Mouse (Mus musculus) ES-Bruce4 (cell line): Measurements from ENCODE around the gene Cdca4. TPM values are rescaled to one million over a fixed set of nuclear protein-coding genes. Genes with fewer than 3 reads are reported as not detected.
A peak's percentile ranks its signal among the peaks of the same experiment; 100 is the strongest.

Experiments used
- H3K27ac ChIP-seq: 2 replicates; pipeline ENCODE4 v1.5.1; 2012; ENCODE audit warnings: low read length, inconsistent platforms; ENCODE audit not compliant: insufficient read depth
- H3K27me3 ChIP-seq: 2 replicates; pipeline ENCODE4 v1.6.1; 2012; ENCODE audit warnings: mild to moderate bottlenecking, low read length, inconsistent platforms; ENCODE audit not compliant: control insufficient read depth, poor library complexity, insufficient read depth, severe bottlenecking
- H3K36me3 ChIP-seq: 2 replicates; pipeline ENCODE4 v1.6.1; 2012; ENCODE audit warnings: inconsistent platforms, mild to moderate bottlenecking, low read length, moderate library complexity; ENCODE audit not compliant: control insufficient read depth, poor library complexity, insufficient read depth, severe bottlenecking
- H3K4me1 ChIP-seq: one replicate; pipeline ENCODE4 v1.8.1; 2011; ENCODE audit warnings: low read length; ENCODE audit not compliant: control insufficient read depth, insufficient read depth
- H3K4me3 ChIP-seq: 2 replicates; pipeline ENCODE4 v1.5.1; 2011; ENCODE audit warnings: low read depth, mild to moderate bottlenecking, low read length
- H3K9ac ChIP-seq: 2 replicates; pipeline ENCODE4 v1.6.1; 2012; ENCODE audit warnings: low read depth, mild to moderate bottlenecking, inconsistent platforms; ENCODE audit not compliant: poor library complexity, severe bottlenecking
- H3K9me3 ChIP-seq: replicated peaks from 2 replicates; pipeline ENCODE4 v1.6.1; 2012; ENCODE audit warnings: mild to moderate bottlenecking, low read length, inconsistent platforms; ENCODE audit not compliant: control insufficient read depth, poor library complexity, insufficient read depth, severe bottlenecking
- CTCF ChIP-seq: IDR thresholded peaks from one replicate; pipeline ENCODE4 v1.8.1; 2011; ENCODE audit warnings: low read depth, low read length
- EP300 ChIP-seq: IDR thresholded peaks from 2 replicates; pipeline ENCODE4 v1.6.1; 2011; ENCODE audit warnings: low read depth, low read length; ENCODE audit not compliant: insufficient read depth
- POLR2A ChIP-seq: IDR thresholded peaks from one replicate; pipeline ENCODE4 v1.8.1; 2011; ENCODE audit warnings: low read length; ENCODE audit not compliant: insufficient read depth
- polyA plus RNA-seq: library from polyadenylated mRNA; stranded (reverse); fragments of >200 nt; gene quantifications from 2 replicates; pipeline ENCODE4 v1.2.4, GENCODE M21; 2011; ENCODE audit warnings: low read depth; ENCODE audit not compliant: missing spikeins, insufficient read depth, insufficient read length

Gene Cdca4
- polyA plus RNA-seq, 1 experiment: 59.1 TPM

- TF ChIP-seq EP300: no peak
- TF ChIP-seq CTCF: no peak
- no peak for TF ChIP-seq POLR2A
- no peak overlapping the region for H3K27ac ChIP-seq
- H3K4me1 ChIP-seq: no peaks in the 10 kb centered on the region
- no peak overlapping the region for H3K9ac ChIP-seq
- no peaks in the 10 kb centered on the region for H3K9me3 ChIP-seq
- H3K27me3 ChIP-seq: no peaks in the 10 kb centered on the region
- no peak overlapping the region for H3K4me3 ChIP-seq
- H3K36me3 ChIP-seq: no peaks in the 10 kb centered on the region; the same call in 1 of the 2 replicates
Observed at GRCm38 (mm10) chr12:112813370-112813769, 15.9 kb downstream of the Cdca4 start.

DNA sequence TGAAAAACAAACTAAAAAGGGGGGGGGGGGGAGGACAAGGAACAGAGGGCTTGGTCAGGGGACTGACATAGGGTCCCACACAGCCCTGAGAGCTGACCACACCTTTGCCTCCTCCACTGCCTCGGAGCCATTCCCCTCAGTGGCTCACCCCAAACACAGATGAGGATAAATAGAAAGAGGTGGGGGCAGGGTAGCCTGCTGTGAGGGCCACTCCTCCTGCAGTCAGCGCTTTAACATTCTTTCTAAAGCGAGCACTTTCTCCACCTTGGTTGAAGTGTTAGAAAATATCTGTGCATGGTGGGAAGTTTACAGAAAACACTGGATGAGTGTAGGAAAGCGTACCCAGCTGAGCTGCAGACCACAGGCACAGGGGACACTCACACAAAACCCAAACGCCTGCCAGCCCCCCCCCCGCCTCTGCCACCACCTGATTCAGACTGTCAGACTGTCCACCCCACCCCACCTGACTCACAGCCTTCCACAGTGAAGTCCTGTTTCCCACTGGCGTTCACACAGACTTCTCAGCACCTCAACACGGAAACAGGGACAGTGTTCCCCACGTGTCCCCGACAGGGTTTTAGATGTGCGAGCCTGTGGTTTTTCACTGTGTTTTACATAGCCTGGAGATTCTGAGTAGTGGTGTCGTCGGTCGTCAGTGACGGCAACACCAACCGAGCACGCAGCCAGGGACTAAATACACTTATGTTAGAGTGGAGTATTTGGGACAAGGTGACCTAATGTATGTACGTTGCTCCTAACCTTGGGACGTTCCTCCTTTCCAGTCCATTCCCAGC is 18.9 kb downstream of the Cdca4 start:
- Histone ChIP-seq H3K4me1 (no peaks in the 10 kb centered on the region), H3K4me3 (no peak overlapping the region), H3K9me3 (no peaks in the 10 kb centered on the region), H3K9ac (no peak overlapping the region; the same call in 1 of the 2 replicates), H3K27ac (no peak overlapping the region), H3K36me3 (no peaks in the 10 kb centered on the region), H3K27me3 (no peaks in the 10 kb centered on the region)
- TF ChIP-seq POLR2A: no peak
- no peak for TF ChIP-seq EP300
- TF ChIP-seq CTCF: no peak

DNA sequence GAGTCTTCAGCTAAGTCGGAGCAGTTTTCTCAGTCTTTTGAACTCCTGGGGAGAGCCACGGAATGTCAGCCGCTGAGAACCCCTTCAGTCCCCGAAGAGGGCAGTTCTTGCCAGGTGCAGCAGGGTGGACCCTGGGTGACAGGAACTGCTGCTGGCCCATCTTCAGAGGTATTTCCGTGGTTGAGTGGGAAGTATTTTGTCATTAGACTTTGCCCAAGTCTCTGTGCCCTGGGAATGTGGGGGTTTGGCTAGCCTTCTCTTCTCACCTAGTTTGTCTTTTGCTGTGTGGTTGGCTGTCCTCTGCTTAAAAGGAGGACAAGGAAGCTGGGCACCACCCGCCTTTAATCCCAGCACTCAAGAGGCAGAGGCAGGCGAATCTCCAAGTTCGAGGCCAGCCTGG is 19.6 kb downstream of the Cdca4 start:
- Histone ChIP-seq H3K4me1 (no peaks in the 10 kb centered on the region), H3K9ac (peak overlapping the region; percentile 64), H3K27ac (no peak overlapping the region), H3K9me3 (no peaks in the 10 kb centered on the region), H3K4me3 (no peak overlapping the region; the same call in 1 of the 2 replicates), H3K36me3 (no peaks in the 10 kb centered on the region), H3K27me3 (no peaks in the 10 kb centered on the region)
- no peak for TF ChIP-seq POLR2A
- no peak for TF ChIP-seq EP300
- TF ChIP-seq CTCF: no peak

DNA sequence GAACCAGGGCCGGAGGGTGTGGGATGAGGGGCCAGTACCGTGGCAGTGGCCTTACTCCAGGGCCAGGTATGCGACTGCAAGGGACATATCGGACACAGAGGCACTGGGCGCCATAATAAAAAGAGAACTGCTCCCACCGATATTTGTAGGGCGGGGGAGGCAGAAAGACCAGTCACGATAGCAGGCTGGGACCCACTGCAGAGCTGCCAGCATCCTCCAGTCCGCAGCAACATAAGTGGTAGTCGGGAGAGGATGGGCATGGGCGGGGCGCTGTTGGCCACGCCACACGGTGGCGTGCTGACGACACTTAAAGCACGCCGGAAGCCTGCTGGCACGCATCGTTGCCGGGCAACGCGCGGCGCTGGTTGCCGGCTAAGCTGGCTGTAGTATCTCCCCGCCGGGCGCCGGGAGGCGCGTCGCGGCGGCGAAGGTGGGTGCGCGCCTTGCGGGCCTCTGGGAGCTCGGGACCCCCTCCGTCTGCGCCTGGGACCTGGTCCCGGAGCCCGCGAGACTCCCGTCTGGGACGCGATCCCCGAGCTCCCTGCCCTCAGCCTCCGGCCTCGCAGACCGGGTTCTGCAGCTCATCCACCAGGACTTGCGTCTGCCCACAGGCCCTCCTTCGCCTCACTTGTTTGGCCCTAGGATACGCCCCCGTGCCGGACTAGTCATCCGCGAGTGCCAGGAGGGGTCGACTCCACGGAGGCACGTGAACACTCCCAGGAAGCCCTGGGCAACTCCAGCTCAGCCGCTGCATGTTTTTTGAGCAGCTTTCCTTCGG is 20.4 kb downstream of the Cdca4 start, which contains the start of gene Clba1:
Clba1 (plus strand) TSS at position 351 of the 778 bp plus-strand sequence.
- H3K4me1 ChIP-seq: no peaks in the 10 kb centered on the region
- H3K9ac ChIP-seq: peak within 1 kb of the TSS; percentile 64
- TF ChIP-seq CTCF: peak; percentile 24
- TF ChIP-seq EP300: peak; percentile 33; the same call in 1 of the 2 replicates
- TF ChIP-seq POLR2A: peak; percentile 38
- no peak within 1 kb of the TSS for H3K27ac ChIP-seq
- no peaks in the 10 kb centered on the region for H3K27me3 ChIP-seq
- no peaks in the 10 kb centered on the region for H3K36me3 ChIP-seq
- H3K9me3 ChIP-seq: no peaks in the 10 kb centered on the region
- H3K4me3 ChIP-seq: peak within 1 kb of the TSS; percentile 65

DNA sequence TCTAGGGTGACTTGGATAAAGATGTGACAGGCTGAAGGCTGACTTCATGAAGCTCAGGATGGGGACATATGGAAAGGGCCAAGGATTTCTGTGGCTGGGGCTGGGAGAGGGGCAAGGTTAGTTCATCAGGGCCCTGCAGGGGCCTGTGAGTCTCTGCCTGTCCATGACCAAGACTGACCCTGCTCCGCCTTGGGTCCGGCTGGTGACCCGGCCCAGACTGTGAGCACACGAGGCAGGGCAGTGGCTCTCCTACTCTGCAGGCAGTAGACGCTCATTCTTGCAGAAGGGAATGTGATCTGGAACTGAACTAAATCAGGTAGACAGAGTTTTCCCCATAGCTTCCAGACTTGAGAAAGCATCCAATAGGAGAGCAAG is 21.0 kb downstream of the Cdca4 start:
- no peak for TF ChIP-seq CTCF
- no peak for TF ChIP-seq POLR2A
- no peak for TF ChIP-seq EP300
- Histone ChIP-seq H3K36me3 (no peaks in the 10 kb centered on the region), H3K4me3 (peak overlapping the region; percentile 65), H3K27me3 (no peaks in the 10 kb centered on the region), H3K9ac (no peak overlapping the region), H3K9me3 (no peaks in the 10 kb centered on the region), H3K27ac (no peak overlapping the region), H3K4me1 (no peaks in the 10 kb centered on the region)

GRCm38 (mm10) chr12:112807796-112808195 is 21.4 kb downstream of the Cdca4 start:
- H3K4me3 ChIP-seq: no peak overlapping the region
- no peaks in the 10 kb centered on the region for H3K4me1 ChIP-seq
- no peak overlapping the region for H3K9ac ChIP-seq
- no peak overlapping the region for H3K27ac ChIP-seq
- H3K9me3 ChIP-seq: no peaks in the 10 kb centered on the region
- H3K36me3 ChIP-seq: no peaks in the 10 kb centered on the region
- no peaks in the 10 kb centered on the region for H3K27me3 ChIP-seq
- TF ChIP-seq CTCF (no peak), EP300 (no peak), POLR2A (no peak)
